Mouse (Mus musculus) A20 (cell line): Measurements from ENCODE around the gene Klrb1.

Experiments used
- DNase-seq: peaks from one replicate; pipeline ENCODE4 v3.0.0-alpha.2; 2011; ENCODE audit warnings: low read depth, low spot score

The Klrb1 gene

GRCm38 (mm10) chr6:128734896-128735295 lies 12.0 kb upstream of the Klrb1 start:
- DNase-seq, result no peak

DNA sequence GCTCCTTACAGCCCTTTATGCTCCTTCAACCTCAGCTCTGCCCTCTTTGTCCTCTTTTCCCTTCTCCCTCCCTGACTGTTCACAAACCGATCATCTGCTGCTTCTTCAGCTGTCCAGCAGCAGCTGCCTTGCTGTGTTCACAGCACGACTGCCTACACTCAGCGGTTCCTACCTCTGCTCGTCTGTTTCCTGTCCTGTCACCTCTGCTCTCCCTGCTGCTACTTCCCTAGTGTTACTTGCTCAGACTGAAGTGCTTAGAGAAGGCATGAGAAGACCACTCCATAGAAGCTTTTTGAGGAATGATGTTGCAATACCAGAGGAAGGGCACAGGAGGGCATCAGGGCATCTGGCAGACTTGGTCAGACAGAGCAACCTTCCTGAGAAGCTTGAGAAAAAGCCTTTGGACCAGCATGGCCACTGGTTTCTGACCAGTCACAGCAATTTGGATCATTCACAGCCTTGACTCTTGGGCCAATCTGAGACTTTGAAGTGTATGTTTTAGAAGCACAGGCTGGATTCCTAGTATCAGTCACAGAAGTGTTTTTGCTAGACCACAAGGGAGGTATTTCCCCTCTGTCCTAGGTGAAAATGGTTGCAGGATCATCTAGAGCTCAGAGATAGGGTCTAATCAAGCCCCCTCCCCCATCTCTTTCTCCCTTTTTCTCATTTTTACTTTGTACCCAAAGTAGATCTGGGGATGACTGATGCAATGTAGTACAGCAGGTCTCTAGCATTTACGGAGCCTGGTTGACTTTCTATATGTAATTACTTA lies 11.2 kb upstream of the Klrb1 start:
- DNase-seq, result no peak

DNA sequence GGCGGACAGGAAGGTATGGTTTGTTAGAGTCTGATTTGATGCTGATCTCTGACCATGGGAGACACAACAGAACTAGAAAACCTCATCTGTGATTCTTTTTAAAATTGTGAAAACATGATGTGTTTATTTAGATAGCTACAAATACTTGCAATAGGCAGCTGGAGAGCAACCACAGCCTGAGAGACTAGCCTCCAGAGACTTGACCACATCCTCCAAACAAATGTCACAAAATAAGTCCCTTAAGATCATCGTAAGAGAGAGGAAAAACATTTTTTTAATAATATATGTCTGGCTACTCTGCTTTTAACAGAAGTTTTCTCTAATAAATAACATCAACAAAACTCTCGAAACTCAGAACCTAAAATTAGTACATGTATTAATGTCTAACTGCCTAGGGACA lies 9.2 kb upstream of the Klrb1 start:
- no peak for DNase-seq

DNA sequence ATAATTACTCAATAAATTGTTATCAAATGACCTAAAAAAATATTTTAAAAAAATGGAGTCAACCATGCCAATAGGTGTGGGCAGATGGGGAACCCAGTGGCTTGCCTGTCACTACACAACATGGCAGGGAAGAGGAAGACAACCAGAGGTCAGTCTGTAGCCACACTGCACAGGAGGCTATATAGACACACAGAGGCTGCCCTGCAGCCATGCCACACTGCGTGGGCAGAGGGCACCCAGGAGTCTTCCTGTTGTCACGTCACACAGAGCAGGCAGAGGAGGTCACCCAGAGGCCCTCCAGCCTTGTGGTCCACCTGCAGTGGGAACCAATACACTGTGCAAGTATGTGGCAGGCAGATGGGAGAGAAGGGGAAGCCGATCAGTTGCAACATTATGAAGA lies 21.2 kb downstream of the Klrb1 start:
- no peak for DNase-seq

- no peak for DNase-seq
Measured at GRCm38 (mm10) chr6:128679574-128679973, 43.3 kb downstream of the Klrb1 start.

DNA sequence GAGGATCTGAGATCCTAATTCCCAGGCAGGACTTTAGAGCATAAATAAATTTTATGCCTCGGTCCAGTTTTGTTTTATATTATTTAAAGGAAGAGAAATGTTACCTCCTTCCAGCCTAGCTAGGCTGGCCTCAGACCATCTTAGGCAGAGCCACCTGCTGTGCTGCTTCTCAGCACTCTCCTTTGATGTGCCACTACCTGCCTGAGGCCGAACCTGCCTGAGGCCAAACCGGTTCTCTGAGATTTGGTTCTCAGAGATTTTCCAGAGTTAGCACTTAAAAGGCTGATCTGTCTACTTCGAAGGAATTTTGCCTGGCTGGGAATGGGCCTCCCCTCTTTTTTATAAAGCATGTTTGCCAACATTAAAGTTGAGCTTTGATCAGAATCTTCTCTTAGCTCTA lies 52.9 kb downstream of the Klrb1 start:
- DNase-seq, result no peak

GRCm38 (mm10) chr6:128662206-128662605 lies 60.7 kb downstream of the Klrb1 start, which contains the start of gene Clec2h:
Gene Clec2h, plus strand, starts transcription at chr6:128662385.
- DNase-seq, result no peak

- DNase-seq, result no peak
Measured at GRCm38 (mm10) chr6:128661249-128661648, 61.6 kb downstream of the Klrb1 start.
